Mouse (Mus musculus) forebrain, postnatal 0 days (tissue): Measurements from ENCODE around the gene Mfng. TPM values are rescaled to one million over a fixed set of nuclear protein-coding genes. Genes with fewer than 3 reads are reported as not detected.
A peak's percentile ranks its signal among the peaks of the same experiment; 100 is the strongest.

Source experiments
- ATAC-seq: fragments of 200-750 bp; cut with Nextera tagmentation; 2 replicates; pipeline ENCODE4 v1.8.0; 2017; ENCODE audit warnings: mild to moderate bottlenecking, moderate library complexity
- DNase-seq: peaks from one replicate; pipeline ENCODE4 v3.0.0-alpha.2; 2015
- H3K27ac ChIP-seq: fragments of 300-500 bp; sonication (generic); 2 replicates; pipeline ENCODE4 v1.5.1; 2014; ENCODE audit warnings: low read depth, mild to moderate bottlenecking, antibody characterized with exemption, low read length, moderate library complexity, mixed read lengths
- H3K27me3 ChIP-seq: fragments of 300-500 bp; sonication (generic); 2 replicates; pipeline ENCODE4 v1.6.1; 2014; ENCODE audit warnings: mild to moderate bottlenecking, low read length, mixed read lengths; ENCODE audit not compliant: insufficient read depth
- H3K36me3 ChIP-seq: fragments of 300-500 bp; sonication (generic); 2 replicates; pipeline ENCODE4 v1.6.1; 2014; ENCODE audit warnings: mild to moderate bottlenecking, moderate library complexity; ENCODE audit not compliant: insufficient read depth
- H3K4me1 ChIP-seq: fragments of 300-500 bp; sonication (generic); 2 replicates; pipeline ENCODE4 v1.6.1; 2014; ENCODE audit warnings: antibody characterized with exemption; ENCODE audit not compliant: insufficient read depth
- H3K4me2 ChIP-seq: fragments of 300-500 bp; sonication (generic); 2 replicates; pipeline ENCODE4 v1.6.1; 2014; ENCODE audit warnings: low read depth, mild to moderate bottlenecking, moderate library complexity
- H3K4me3 ChIP-seq: fragments of 300-500 bp; sonication (generic); 2 replicates; pipeline ENCODE4 v1.5.1; 2014; ENCODE audit warnings: low read depth, low read length, mixed read lengths
- H3K9ac ChIP-seq: fragments of 300-500 bp; sonication (generic); 2 replicates; pipeline ENCODE4 v1.6.1; 2014; ENCODE audit warnings: mild to moderate bottlenecking
- H3K9me3 ChIP-seq: fragments of 300-500 bp; sonication (generic); 2 replicates; pipeline ENCODE4 v1.6.1; 2016; ENCODE audit warnings: low read length
- CTCF ChIP-seq: sonication (generic); IDR thresholded peaks from 2 replicates; pipeline ENCODE4 v1.5.1; 2016; ENCODE audit warnings: antibody characterized with exemption, control low read depth, low read depth
- WGBS: fragments of 180-500 bp; shearing (Covaris S2); extraction: QIAGEN DNeasy Blood & Tissue Kit; methylation state at CpG from one replicate; pipeline ENCODE4 v1.1.7; 2014; 5-methylcytosine and 5-hydroxymethylcytosine counted together
- polyA plus RNA-seq: library from polyadenylated mRNA; unstranded; fragments of >200 nt; fragmentation: Nextera tagmentation; extraction: Ambion mirVana; gene quantifications from 2 replicates; pipeline ENCODE4 v1.2.1, GENCODE M21; 2015
- total RNA-seq: library from RNA; depleted of rRNA; stranded (reverse); fragments of >200 nt; gene quantifications from 2 replicates; pipeline ENCODE4 v1.2.3, GENCODE M21; 2014; rRNA removed

Gene Mfng
- 6.4 and 11.4 TPM in 2 replicates for total RNA-seq
- polyA plus RNA-seq, result 16.0 and 16.8 TPM in 2 replicates

DNA sequence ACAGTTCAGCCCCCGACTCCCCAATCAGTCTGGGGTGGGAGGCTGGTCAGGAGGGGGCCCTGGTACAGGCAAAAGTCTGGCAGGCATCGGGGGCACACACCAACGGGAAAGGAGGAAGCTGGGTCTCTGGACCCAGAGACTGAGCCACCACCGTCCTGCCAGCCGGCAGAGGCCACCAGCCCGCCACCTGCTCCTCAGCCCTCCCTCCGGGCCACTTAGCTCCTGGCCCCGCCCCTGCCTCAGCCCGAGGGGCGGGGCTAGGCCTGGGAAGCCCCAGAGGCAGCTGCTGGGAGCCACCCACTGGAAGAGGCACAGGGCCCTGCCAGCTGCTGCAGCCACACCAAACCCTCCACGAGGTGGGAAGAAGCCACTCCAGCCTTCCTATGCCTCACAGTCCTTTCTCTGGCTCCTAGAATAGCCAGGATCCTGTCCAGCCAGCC, at the start of gene Mfng:
Gene Mfng (minus strand): TSS at position 186 of the 440 bp plus-strand sequence.
- Histone ChIP-seq H3K9ac (peak within 1 kb of the TSS; percentile 35; the same call in 1 of the 2 replicates), H3K4me3 (peak within 1 kb of the TSS; percentile 11), H3K36me3 (no peaks in the 10 kb centered on the region), H3K4me1 (peaks cover 16% of the 10 kb centered on the region), H3K27ac (peak within 1 kb of the TSS; percentile 59), H3K9me3 (no peaks in the 10 kb centered on the region), H3K4me2 (peak within 1 kb of the TSS; percentile 39), H3K27me3 (no peaks in the 10 kb centered on the region)
- no peak for TF ChIP-seq CTCF
- DNase-seq (peak; percentile 73), ATAC-seq (peak; percentile 72)
- WGBS, result 7% methylated on average over 11 of the region's 11 CpGs

DNA sequence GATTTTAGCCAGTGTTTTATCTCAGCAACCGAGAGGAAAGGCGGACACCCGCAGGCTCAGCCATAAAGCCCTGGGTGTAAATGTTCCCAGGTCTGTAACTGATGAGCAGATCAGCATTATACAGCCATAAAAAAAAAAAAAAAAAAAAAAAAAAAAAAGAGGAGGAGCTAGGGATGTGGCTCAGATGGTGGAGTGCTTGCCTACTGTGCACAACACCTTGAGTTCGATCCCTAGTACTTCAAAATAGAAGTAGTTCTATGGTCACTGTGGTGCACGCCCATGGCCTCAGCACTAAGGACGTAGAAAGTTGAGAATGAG, 42.8 kb upstream of the Mfng start:
- WGBS, result 81% methylated on average over 6 of the region's 6 CpGs
- no peaks in the 10 kb centered on the region for H3K4me1 ChIP-seq
- no peak overlapping the region for H3K4me3 ChIP-seq
- H3K9me3 ChIP-seq, result no peaks in the 10 kb centered on the region
- ATAC-seq (no peak), DNase-seq (no peak)
- H3K27ac ChIP-seq, result no peak overlapping the region
- no peak overlapping the region for H3K9ac ChIP-seq
- no peak overlapping the region for H3K4me2 ChIP-seq
- H3K27me3 ChIP-seq, result no peaks in the 10 kb centered on the region; the same call in 1 of the 2 replicates
- TF ChIP-seq CTCF, result no peak
- no peaks in the 10 kb centered on the region for H3K36me3 ChIP-seq

DNA sequence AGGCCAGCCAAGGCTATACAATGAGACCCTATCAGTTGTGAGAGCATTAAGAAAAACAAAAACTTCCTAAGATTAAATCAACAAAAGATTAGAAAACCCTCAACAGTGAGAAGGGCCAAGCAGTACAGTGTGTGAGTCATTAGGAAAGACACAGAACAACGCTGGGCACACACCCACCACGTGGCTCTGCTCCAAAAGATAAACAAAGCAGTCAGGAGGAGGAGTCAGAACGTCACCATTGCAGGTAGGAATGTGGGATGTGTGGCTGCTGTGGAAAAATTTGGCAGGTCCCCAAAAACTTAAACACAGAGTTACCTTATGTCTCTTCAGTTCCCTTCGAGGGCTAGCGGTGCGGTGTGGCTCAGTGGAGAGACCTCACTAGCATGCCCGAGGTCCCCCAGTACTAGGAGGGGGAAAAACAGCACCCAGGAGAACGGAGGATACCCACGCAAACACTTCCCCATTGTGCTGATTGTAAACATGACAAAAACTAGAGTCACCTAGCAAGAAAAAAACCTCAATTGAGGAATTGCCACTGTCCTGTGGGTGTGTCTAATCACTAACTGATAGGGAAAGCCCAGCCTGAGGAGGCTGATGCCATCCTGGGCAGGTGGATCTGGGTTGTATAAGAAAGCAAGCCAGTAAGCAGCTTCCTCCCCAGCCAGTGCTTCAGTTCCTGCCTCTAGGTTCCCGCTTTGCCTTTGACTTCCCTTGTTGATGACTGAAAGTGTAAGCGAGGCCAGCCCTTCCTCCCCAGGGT, 42.2 kb upstream of the Mfng start:
- Histone ChIP-seq H3K4me3 (no peak overlapping the region), H3K36me3 (no peaks in the 10 kb centered on the region), H3K4me2 (no peak overlapping the region), H3K9me3 (no peaks in the 10 kb centered on the region), H3K27ac (no peak overlapping the region), H3K27me3 (no peaks in the 10 kb centered on the region; the same call in 1 of the 2 replicates), H3K4me1 (no peaks in the 10 kb centered on the region), H3K9ac (no peak overlapping the region)
- ATAC-seq, result no peak
- DNase-seq, result no peak
- WGBS, result 54% methylated on average over 11 of the region's 11 CpGs
- TF ChIP-seq CTCF, result no peak

DNA sequence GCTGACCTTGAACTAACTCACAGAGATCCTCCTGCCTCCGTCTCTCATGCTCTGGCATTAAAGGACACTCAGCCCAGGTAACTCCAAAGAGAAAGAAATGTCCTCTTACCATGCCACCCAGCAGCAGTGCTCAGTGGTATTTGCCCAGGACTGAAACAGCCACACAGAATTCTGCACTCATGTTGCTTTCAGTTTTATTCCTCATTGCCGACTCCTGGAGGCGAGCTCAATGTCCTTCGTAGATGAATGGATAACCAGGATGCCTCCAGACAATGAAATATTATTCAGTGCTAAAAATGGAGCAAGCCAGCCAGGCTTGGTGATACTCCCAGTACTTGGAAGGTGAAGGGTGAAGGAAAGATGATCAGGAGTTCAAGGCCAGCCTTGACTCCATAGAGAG, 40.3 kb upstream of the Mfng start:
- no peak overlapping the region for H3K4me3 ChIP-seq
- no peak overlapping the region for H3K4me2 ChIP-seq
- no peak for ATAC-seq
- H3K9ac ChIP-seq, result no peak overlapping the region
- DNase-seq, result no peak
- H3K27ac ChIP-seq, result no peak overlapping the region
- no peaks in the 10 kb centered on the region for H3K36me3 ChIP-seq
- H3K9me3 ChIP-seq, result no peaks in the 10 kb centered on the region
- no peaks in the 10 kb centered on the region for H3K27me3 ChIP-seq
- WGBS, result 89% methylated on average over 4 of the region's 4 CpGs
- H3K4me1 ChIP-seq, result no peaks in the 10 kb centered on the region
- TF ChIP-seq CTCF, result no peak

DNA sequence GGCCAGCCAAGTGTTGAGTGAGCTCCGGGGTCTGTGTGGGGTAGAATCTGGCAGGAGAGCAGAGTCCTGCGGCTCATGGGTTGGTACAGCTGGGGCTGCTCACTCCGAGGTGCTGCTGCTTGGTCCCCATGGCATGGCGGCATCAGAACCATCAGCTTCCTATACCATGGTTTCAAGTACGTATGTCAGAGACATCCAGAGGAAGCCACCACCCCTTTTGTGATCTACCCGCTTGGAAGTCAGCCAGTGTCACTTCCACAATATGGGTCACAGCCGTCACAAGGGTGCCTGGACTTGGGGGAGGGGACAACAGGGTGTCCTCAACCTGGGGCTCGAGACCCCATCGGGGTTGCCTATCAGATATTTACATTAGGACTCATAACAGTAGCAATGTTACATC, 36.9 kb upstream of the Mfng start:
- TF ChIP-seq CTCF, result no peak
- H3K4me2 ChIP-seq, result no peak overlapping the region
- H3K4me3 ChIP-seq, result no peak overlapping the region
- no peaks in the 10 kb centered on the region for H3K27me3 ChIP-seq
- ATAC-seq, result no peak
- 67% methylated on average over 9 of the region's 9 CpGs for WGBS
- no peaks in the 10 kb centered on the region for H3K9me3 ChIP-seq
- H3K36me3 ChIP-seq, result no peaks in the 10 kb centered on the region
- H3K27ac ChIP-seq, result no peak overlapping the region
- H3K4me1 ChIP-seq, result no peaks in the 10 kb centered on the region
- no peak overlapping the region for H3K9ac ChIP-seq
- DNase-seq, result no peak

DNA sequence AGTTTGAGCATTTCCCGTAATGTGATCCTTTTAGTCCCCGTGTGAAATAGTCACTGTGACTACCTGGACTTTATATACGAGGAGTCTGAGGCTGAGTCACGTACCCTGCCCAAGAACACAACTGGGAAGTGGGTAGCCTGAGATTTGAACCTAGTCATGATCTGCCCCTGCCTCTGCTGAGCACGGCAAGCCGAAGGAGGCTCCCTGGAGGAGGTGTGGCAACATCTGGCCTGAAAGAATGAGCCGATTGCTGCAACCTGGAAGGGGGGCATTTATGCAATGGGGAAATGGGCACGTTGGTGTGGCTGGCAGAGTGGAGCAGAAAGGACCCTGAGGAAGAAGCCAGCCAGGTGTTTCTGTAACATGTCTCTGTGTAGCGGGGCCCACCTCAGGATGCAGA, 36.5 kb upstream of the Mfng start:
- no peaks in the 10 kb centered on the region for H3K9me3 ChIP-seq
- no peaks in the 10 kb centered on the region for H3K4me1 ChIP-seq
- no peak for TF ChIP-seq CTCF
- no peak overlapping the region for H3K4me2 ChIP-seq
- DNase-seq, result no peak
- no peak overlapping the region for H3K9ac ChIP-seq
- no peak overlapping the region for H3K4me3 ChIP-seq
- ATAC-seq, result no peak
- WGBS, result 74% methylated on average over 9 of the region's 9 CpGs
- H3K27ac ChIP-seq, result no peak overlapping the region
- H3K36me3 ChIP-seq, result no peaks in the 10 kb centered on the region
- H3K27me3 ChIP-seq, result no peaks in the 10 kb centered on the region

DNA sequence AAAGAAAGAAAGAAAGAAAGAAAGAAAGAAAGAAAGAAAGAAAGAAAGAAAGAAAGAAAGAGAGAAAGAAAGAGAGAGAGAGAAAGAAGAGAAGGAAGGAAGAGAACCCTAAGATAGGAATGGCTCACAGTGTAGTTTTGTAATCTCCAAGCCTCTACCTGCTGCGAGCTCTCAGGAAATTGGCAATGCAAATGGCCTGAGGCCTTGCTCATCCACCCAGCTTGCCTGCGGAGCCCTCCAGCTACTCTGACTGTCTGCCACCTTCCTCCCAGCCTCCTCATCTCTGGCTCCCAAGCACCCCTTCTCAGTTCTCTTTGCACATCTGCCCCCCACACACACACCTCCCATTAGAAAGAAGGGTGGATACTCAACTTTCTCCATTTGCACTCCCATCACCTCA, 35.7 kb upstream of the Mfng start:
- no peak overlapping the region for H3K4me2 ChIP-seq
- H3K27ac ChIP-seq, result no peak overlapping the region
- H3K36me3 ChIP-seq, result no peaks in the 10 kb centered on the region
- H3K9me3 ChIP-seq, result no peaks in the 10 kb centered on the region
- no peak for ATAC-seq
- WGBS, result 74% methylated on average over 2 of the region's 2 CpGs
- H3K9ac ChIP-seq, result no peak overlapping the region
- DNase-seq, result no peak
- TF ChIP-seq CTCF, result no peak
- no peaks in the 10 kb centered on the region for H3K4me1 ChIP-seq
- no peak overlapping the region for H3K4me3 ChIP-seq
- H3K27me3 ChIP-seq, result no peaks in the 10 kb centered on the region
